Mouse (Mus musculus) heart, embryonic 11.5 days (tissue): ENCODE measurements at regions not wholly inside any gene's neighbourhood (a gene's known extent, or its start where the extent isn't known, plus 50 kb on each side); places are given as distances from the start of the nearest gene placed in this dataset.

Experiments used
- ATAC-seq: fragments of 200-750 bp; cut with Nextera tagmentation; replicated peaks from 2 replicates; pipeline ENCODE4 v1.8.0; 2017; ENCODE audit warnings: moderate library complexity; ENCODE audit not compliant: insufficient number of reproducible peaks, low FRiP score, low TSS enrichment
- H3K27ac ChIP-seq: fragments of 300-500 bp; sonication (generic); 2 replicates; pipeline ENCODE4 v1.5.1; 2014; ENCODE audit warnings: mild to moderate bottlenecking, low read depth, low read length
- H3K27me3 ChIP-seq: fragments of 300-500 bp; sonication (generic); 2 replicates; pipeline ENCODE4 v1.6.1; 2014; ENCODE audit warnings: mild to moderate bottlenecking, low read length, mixed read lengths; ENCODE audit not compliant: control insufficient read depth, insufficient read depth
- H3K36me3 ChIP-seq: fragments of 300-500 bp; sonication (generic); 2 replicates; pipeline ENCODE4 v1.6.1; 2014; ENCODE audit warnings: mild to moderate bottlenecking, low read length, moderate library complexity, mixed read lengths; ENCODE audit not compliant: control insufficient read depth, insufficient read depth
- H3K4me1 ChIP-seq: fragments of 300-500 bp; sonication (generic); 2 replicates; pipeline ENCODE4 v1.6.1; 2014; ENCODE audit warnings: low read length; ENCODE audit not compliant: control insufficient read depth, insufficient read depth
- H3K4me2 ChIP-seq: fragments of 300-500 bp; sonication (generic); 2 replicates; pipeline ENCODE4 v1.6.1; 2014; ENCODE audit warnings: mild to moderate bottlenecking, moderate library complexity
- H3K4me3 ChIP-seq: fragments of 300-500 bp; sonication (generic); 2 replicates; pipeline ENCODE4 v1.5.1; 2014; ENCODE audit warnings: low read depth, low read length
- H3K9ac ChIP-seq: fragments of 300-500 bp; sonication (generic); 2 replicates; pipeline ENCODE4 v1.6.1; 2014; ENCODE audit warnings: mild to moderate bottlenecking, low read depth, low read length, moderate library complexity
- H3K9me3 ChIP-seq: fragments of 300-500 bp; sonication (generic); replicated peaks from 2 replicates; pipeline ENCODE4 v1.6.1; 2016; ENCODE audit warnings: low read length; ENCODE audit not compliant: control insufficient read depth
- WGBS: fragments of 180-500 bp; shearing (Covaris S2); extraction: QIAGEN DNeasy Blood & Tissue Kit; methylation state at CpG from one replicate; pipeline ENCODE4 v1.1.7; 2014; ENCODE audit not compliant: insufficient replicate concordance; 5-methylcytosine and 5-hydroxymethylcytosine counted together

GRCm38 (mm10) chr17:45863031-45863430, 129.4 kb upstream of the 1600014C23Rik start:
- Histone ChIP-seq H3K4me1 (peaks cover 25% of the 10 kb centered on the region), H3K27me3 (no peaks in the 10 kb centered on the region), H3K4me3 (no peak overlapping the region), H3K4me2 (no peak overlapping the region), H3K36me3 (no peaks in the 10 kb centered on the region), H3K27ac (no peak overlapping the region), H3K9ac (no peak overlapping the region), H3K9me3 (no peaks in the 10 kb centered on the region)
- ATAC-seq = no peak
- WGBS = 81% methylated on average over 3 of the region's 3 CpGs

- no peaks in the 10 kb centered on the region for H3K36me3 ChIP-seq
- no peak overlapping the region for H3K4me3 ChIP-seq
- 81% methylated on average over 5 of the region's 5 CpGs for WGBS
- no peak for ATAC-seq
- H3K9me3 ChIP-seq = no peaks in the 10 kb centered on the region
- peaks cover 7% of the 10 kb centered on the region for H3K4me1 ChIP-seq
- no peaks in the 10 kb centered on the region for H3K27me3 ChIP-seq
- no peak overlapping the region for H3K4me2 ChIP-seq
- no peak overlapping the region for H3K9ac ChIP-seq
- no peak overlapping the region for H3K27ac ChIP-seq
Observed at GRCm38 (mm10) chr17:45859441-45859840, 125.8 kb upstream of the 1600014C23Rik start.

GRCm38 (mm10) chr17:45853931-45854653, 120.4 kb upstream of the 1600014C23Rik start:
- no peaks in the 10 kb centered on the region for H3K36me3 ChIP-seq
- H3K4me1 ChIP-seq = no peaks in the 10 kb centered on the region; the same call in 1 of the 2 replicates
- H3K4me3 ChIP-seq = no peak overlapping the region
- H3K27me3 ChIP-seq = peaks cover 10% of the 10 kb centered on the region
- no peak overlapping the region for H3K9ac ChIP-seq
- no peaks in the 10 kb centered on the region for H3K9me3 ChIP-seq
- ATAC-seq = no peak
- 76% methylated on average over 21 of the region's 21 CpGs for WGBS
- no peak overlapping the region for H3K4me2 ChIP-seq
- H3K27ac ChIP-seq = no peak overlapping the region

GRCm38 (mm10) chr17:45852402-45852801, 118.8 kb upstream of the 1600014C23Rik start:
- H3K27ac ChIP-seq = no peak overlapping the region
- 38% methylated on average over 5 of the region's 5 CpGs for WGBS
- H3K9me3 ChIP-seq = no peaks in the 10 kb centered on the region
- no peak for ATAC-seq
- H3K36me3 ChIP-seq = no peaks in the 10 kb centered on the region
- no peak overlapping the region for H3K4me2 ChIP-seq
- peaks cover 10% of the 10 kb centered on the region for H3K27me3 ChIP-seq
- H3K9ac ChIP-seq = no peak overlapping the region
- peaks cover 6% of the 10 kb centered on the region for H3K4me1 ChIP-seq
- H3K4me3 ChIP-seq = no peak overlapping the region

GRCm38 (mm10) chr17:45851723-45852396, 118.2 kb upstream of the 1600014C23Rik start:
- Histone ChIP-seq H3K27ac (no peak overlapping the region), H3K36me3 (no peaks in the 10 kb centered on the region), H3K4me3 (no peak overlapping the region), H3K9me3 (no peaks in the 10 kb centered on the region), H3K4me1 (peaks cover 6% of the 10 kb centered on the region), H3K4me2 (no peak overlapping the region), H3K27me3 (peaks cover 10% of the 10 kb centered on the region), H3K9ac (no peak overlapping the region)
- 60% methylated on average over 8 of the region's 8 CpGs for WGBS
- ATAC-seq = no peak

GRCm38 (mm10) chr17:45850976-45851375, 117.3 kb upstream of the 1600014C23Rik start:
- Histone ChIP-seq H3K27ac (no peak overlapping the region), H3K4me3 (no peak overlapping the region), H3K9me3 (peaks cover under 1% of the 10 kb centered on the region), H3K27me3 (peaks cover 10% of the 10 kb centered on the region), H3K4me2 (no peak overlapping the region), H3K36me3 (no peaks in the 10 kb centered on the region), H3K4me1 (peaks cover 6% of the 10 kb centered on the region), H3K9ac (no peak overlapping the region)
- WGBS = 83% methylated on average over 6 of the region's 6 CpGs
- ATAC-seq = no peak

GRCm38 (mm10) chr17:45850174-45850573, 116.5 kb upstream of the 1600014C23Rik start:
- WGBS = 34% methylated on average over 5 of the region's 5 CpGs
- H3K4me3 ChIP-seq = no peak overlapping the region
- no peak overlapping the region for H3K4me2 ChIP-seq
- H3K9me3 ChIP-seq = peaks cover 3% of the 10 kb centered on the region
- no peak for ATAC-seq
- H3K9ac ChIP-seq = 0 out of 2 replicates have a peak overlapping the region, but pooled peaks have one; percentile 28
- peaks cover 6% of the 10 kb centered on the region for H3K4me1 ChIP-seq
- H3K27ac ChIP-seq = no peak overlapping the region
- H3K27me3 ChIP-seq = peaks cover 10% of the 10 kb centered on the region
- no peaks in the 10 kb centered on the region for H3K36me3 ChIP-seq

GRCm38 (mm10) chr17:45848605-45849004, 115.0 kb upstream of the 1600014C23Rik start:
- Histone ChIP-seq H3K9me3 (peaks cover 3% of the 10 kb centered on the region), H3K27ac (no peak overlapping the region), H3K27me3 (peaks cover 10% of the 10 kb centered on the region), H3K9ac (no peak overlapping the region), H3K36me3 (no peaks in the 10 kb centered on the region), H3K4me2 (peak overlapping the region; percentile 16; the same call in 1 of the 2 replicates), H3K4me3 (no peak overlapping the region), H3K4me1 (peaks cover 6% of the 10 kb centered on the region)
- ATAC-seq = 0 out of 2 replicates have a peak, but pooled peaks have one; percentile 5
- WGBS = 21% methylated on average over 8 of the region's 8 CpGs
